Mouse (Mus musculus) spleen, postnatal 36 days (tissue): ENCODE results near the gene Disp2.

Experiments used
- DNase-seq, 2 experiments: peaks; one replicate each; pipeline ENCODE4 v3.0.0; 2022; ENCODE audit warnings: low spot score in 2 of 2, mixed read lengths in 1 of 2

The Disp2 gene

GRCm38 (mm10) chr2:118789501-118789900 is 10.0 kb downstream of the Disp2 start:
- DNase-seq, result no peak

- DNase-seq, result no peak
Measured at GRCm38 (mm10) chr2:118790221-118790550, 10.7 kb downstream of the Disp2 start.

GRCm38 (mm10) chr2:118790551-118791525 is 11.3 kb downstream of the Disp2 start:
- peak; percentile 34 to 38 for DNase-seq

GRCm38 (mm10) chr2:118791591-118792258 is 12.2 kb downstream of the Disp2 start:
- no peak for DNase-seq

GRCm38 (mm10) chr2:118792259-118792613 is 12.7 kb downstream of the Disp2 start:
- no peak for DNase-seq

- no peak for DNase-seq
Measured at GRCm38 (mm10) chr2:118793636-118794035, 14.1 kb downstream of the Disp2 start.

GRCm38 (mm10) chr2:118802542-118803118 is 23.1 kb downstream of the Disp2 start:
- no peak for DNase-seq

GRCm38 (mm10) chr2:118804474-118804873 is 25.0 kb downstream of the Disp2 start:
- DNase-seq, result peak; percentile 49 to 59

GRCm38 (mm10) chr2:118805137-118805536 is 25.6 kb downstream of the Disp2 start:
- DNase-seq, result no peak

GRCm38 (mm10) chr2:118805756-118806155 is 26.2 kb downstream of the Disp2 start:
- DNase-seq, result no peak

- DNase-seq, result no peak
Measured at GRCm38 (mm10) chr2:118806860-118807259, 27.3 kb downstream of the Disp2 start.

GRCm38 (mm10) chr2:118810861-118811260 is 31.3 kb downstream of the Disp2 start:
- no peak for DNase-seq

GRCm38 (mm10) chr2:118812724-118813123 is 33.2 kb downstream of the Disp2 start:
- no peak for DNase-seq

GRCm38 (mm10) chr2:118813981-118814836 is 34.7 kb downstream of the Disp2 start, which contains the start of gene Knstrn:
Gene Knstrn (plus strand): TSS chr2:118814003.
- peak; percentile 91 to 93 for DNase-seq

- DNase-seq, result no peak
Measured at GRCm38 (mm10) chr2:118822800-118823199, 43.3 kb downstream of the Disp2 start.

GRCm38 (mm10) chr2:118824396-118824795 is 44.9 kb downstream of the Disp2 start:
- no peak for DNase-seq

- no peak for DNase-seq
Measured at GRCm38 (mm10) chr2:118829096-118829495, 49.6 kb downstream of the Disp2 start.

- no peak for DNase-seq
Measured at GRCm38 (mm10) chr2:118834061-118834460, 54.5 kb downstream of the Disp2 start.

- DNase-seq, result no peak
Measured at GRCm38 (mm10) chr2:118835115-118835514, 55.6 kb downstream of the Disp2 start.

- no peak for DNase-seq
Measured at GRCm38 (mm10) chr2:118838330-118838729, 58.8 kb downstream of the Disp2 start.

- DNase-seq, result no peak
Measured at GRCm38 (mm10) chr2:118841186-118841585, 61.7 kb downstream of the Disp2 start.

- DNase-seq, result peak; percentile 4 to 36
Measured at GRCm38 (mm10) chr2:118841774-118842173, 62.3 kb downstream of the Disp2 start.
